Mouse (Mus musculus) cortical plate, adult 2 months (tissue): ENCODE measurements at regions not wholly inside any gene's neighbourhood (a gene's known extent, or its start where the extent isn't known, plus 50 kb on each side); places are given as distances from the start of the nearest gene placed in this dataset.

ENCODE experiments used
- CTCF ChIP-seq: fragments of 200-500 bp; IDR thresholded peaks from 2 replicates; pipeline ENCODE4 v1.5.1; 2011; ENCODE audit warnings: mild to moderate bottlenecking, control low read depth, low read length; ENCODE audit not compliant: insufficient read depth; ENCODE audit errors: extremely low read depth
- POLR2A ChIP-seq: fragments of 200-500 bp; IDR thresholded peaks from 2 replicates; pipeline ENCODE4 v1.6.1; 2011; ENCODE audit warnings: mild to moderate bottlenecking, low read length, control low read depth; ENCODE audit not compliant: insufficient read depth; ENCODE audit errors: extremely low read depth

GRCm38 (mm10) chr6:147788095-147788494 lies 259.0 kb upstream of the Far2 start:
- TF ChIP-seq POLR2A: no peak
- no peak for TF ChIP-seq CTCF
